In the genomic region with DNA sequence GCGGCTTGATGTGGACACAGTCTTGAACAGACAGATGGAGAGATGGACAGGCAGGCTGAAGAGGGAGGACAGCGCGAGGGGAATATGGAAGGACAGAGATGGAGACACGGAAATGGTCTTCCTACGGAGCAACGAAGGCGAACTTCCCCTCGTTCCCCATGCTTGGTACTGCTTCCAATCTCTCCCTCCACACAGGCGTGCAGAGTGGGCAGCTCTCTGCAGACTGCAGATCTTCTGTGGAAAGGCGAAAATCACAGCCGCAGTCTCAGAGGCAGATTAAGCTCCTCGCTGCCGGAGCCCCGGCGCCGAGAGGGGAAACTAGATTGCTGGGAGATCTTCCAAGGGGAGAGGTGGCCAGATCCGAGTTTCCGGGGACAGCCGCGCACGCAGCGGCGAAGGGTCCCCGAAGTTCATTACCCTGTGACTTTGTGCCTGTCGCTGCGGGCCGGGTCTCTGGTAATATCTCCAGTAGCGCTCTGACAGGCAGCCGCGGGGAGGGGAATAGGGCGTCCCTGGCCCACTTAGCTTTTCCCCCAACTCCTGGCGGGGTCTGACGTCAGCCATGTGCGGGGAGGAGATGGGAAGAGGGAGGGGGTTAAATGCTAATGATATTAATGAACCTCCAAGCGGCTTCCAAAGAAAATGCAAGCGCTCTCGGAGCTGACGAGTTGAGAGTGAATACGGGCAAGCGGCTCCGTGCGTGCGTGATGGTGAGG, we compare ENCODE assay signal across 9 mouse cellular contexts. TPM values are rescaled to one million over a fixed set of nuclear protein-coding genes. Genes with fewer than 3 reads are reported as not detected.
DNase-seq lines count a peak whose midpoint lies in the region; ATAC-seq lines count a peak whose summit lies in the region.
"Had no signal": no experiment of that assay in that cellular context is flagged by ENCODE, and none has a peak within 500 bp of the region (broad histone marks: within the 10 kb centered on the region; RNA-seq: fewer than 3 reads in every experiment).

A gene (minus strand): TSS at position 476 of the 716 bp plus-strand sequence.
A gene (plus strand): TSS at position 666 of the 716 bp plus-strand sequence.

- peaks cover 36% of the 10 kb centered on the region for H3K4me1 ChIP-seq in lung, embryonic 15.5 days
- H3K4me1 ChIP-seq in forebrain, embryonic 10.5 days: peaks cover 89% of the 10 kb centered on the region
- peaks cover 19% of the 10 kb centered on the region; the same call in 1 of the 2 replicates for H3K4me1 ChIP-seq in kidney, embryonic 14.5 days (ENCODE audit: control insufficient read depth, insufficient read depth, low read length)
- H3K4me1 ChIP-seq in limb, embryonic 11.5 days (ENCODE audit: control insufficient read depth, insufficient read depth, low read length): peaks cover 19% of the 10 kb centered on the region

- DNase-seq in lung, postnatal 4 days: no peak
- DNase-seq in forebrain, embryonic 10.5 days (ENCODE audit: extremely low spot score, low spot score): peak; percentile 88
- DNase-seq in limb, embryonic 11.5 days (ENCODE audit: low spot score): no peak
- DNase-seq in right cerebral cortex, postnatal 36 days (ENCODE audit: low spot score in 2 of 2): peak; percentile 29 to 49
- no peak for DNase-seq in natural killer cell, adult 2 months (ENCODE audit: low spot score in 2 of 2)
- DNase-seq in gastrocnemius, postnatal 10 days: no peak

- ATAC-seq in lung, embryonic 15.5 days (ENCODE audit: borderline replicate concordance, extremely low read depth, low FRiP score, low TSS enrichment): no peak
- ATAC-seq in kidney, embryonic 14.5 days (ENCODE audit: low FRiP score, low TSS enrichment): no peak
- no peak for ATAC-seq in limb, embryonic 11.5 days (ENCODE audit: insufficient number of reproducible peaks, low FRiP score, low TSS enrichment, low read depth)

- peak within 1 kb of the TSS; percentile 18 for H3K4me3 ChIP-seq in lung, embryonic 15.5 days
- H3K4me3 ChIP-seq in forebrain, embryonic 10.5 days: peak within 1 kb of the TSS; percentile 79
- H3K4me3 ChIP-seq in kidney, embryonic 14.5 days (ENCODE audit: low read length): peak within 1 kb of the TSS; percentile 24
- 0 out of 2 replicates have a peak within 1 kb of the TSS, but pooled peaks have one; percentile 5 for H3K4me3 ChIP-seq in limb, embryonic 11.5 days (ENCODE audit: low read depth, low read length)

- no peaks in the 10 kb centered on the region for H3K9me3 ChIP-seq in lung, embryonic 15.5 days
- no peaks in the 10 kb centered on the region for H3K9me3 ChIP-seq in forebrain, embryonic 10.5 days
- H3K9me3 ChIP-seq in kidney, embryonic 14.5 days (ENCODE audit: control insufficient read depth, low read length): no peaks in the 10 kb centered on the region; the same call in 1 of the 2 replicates
- H3K9me3 ChIP-seq in limb, embryonic 11.5 days (ENCODE audit: control insufficient read depth, low read length): no peaks in the 10 kb centered on the region; the same call in 1 of the 2 replicates

- no peaks in the 10 kb centered on the region for H3K36me3 ChIP-seq in lung, embryonic 15.5 days
- peaks cover 34% of the 10 kb centered on the region for H3K36me3 ChIP-seq in forebrain, embryonic 10.5 days (replicated peaks)
- no peaks in the 10 kb centered on the region for H3K36me3 ChIP-seq in kidney, embryonic 14.5 days (ENCODE audit: control insufficient read depth, insufficient read depth, low read length)
- no peaks in the 10 kb centered on the region for H3K36me3 ChIP-seq in limb, embryonic 11.5 days (ENCODE audit: control insufficient read depth, insufficient read depth, low read length)

- under 1% methylated on average over 43 of the region's 43 CpGs for WGBS in lung, embryonic 15.5 days
- under 1% methylated on average over 43 of the region's 43 CpGs for WGBS in forebrain, embryonic 10.5 days
- WGBS in kidney, embryonic 14.5 days: under 1% methylated on average over 43 of the region's 43 CpGs
- WGBS in limb, embryonic 11.5 days: under 1% methylated on average over 43 of the region's 43 CpGs

- no peak within 1 kb of the TSS for H3K9ac ChIP-seq in lung, embryonic 15.5 days
- H3K9ac ChIP-seq in kidney, embryonic 14.5 days (ENCODE audit: low read depth, low read length): no peak within 1 kb of the TSS
- H3K9ac ChIP-seq in limb, embryonic 11.5 days (ENCODE audit: low read length): no peak within 1 kb of the TSS

- no peak within 1 kb of the TSS for H3K27ac ChIP-seq in lung, embryonic 15.5 days
- H3K27ac ChIP-seq in forebrain, embryonic 10.5 days: peak within 1 kb of the TSS; percentile 97
- H3K27ac ChIP-seq in kidney, embryonic 14.5 days (ENCODE audit: low read depth, low read length): no peak within 1 kb of the TSS
- no peak within 1 kb of the TSS for H3K27ac ChIP-seq in limb, embryonic 11.5 days (replicated peaks; ENCODE audit: low read depth, low read length)

- peaks cover 97% of the 10 kb centered on the region for H3K27me3 ChIP-seq in lung, embryonic 15.5 days
- H3K27me3 ChIP-seq in forebrain, embryonic 10.5 days (ENCODE audit: poor library complexity, severe bottlenecking): peaks cover 98% of the 10 kb centered on the region
- H3K27me3 ChIP-seq in kidney, embryonic 14.5 days (ENCODE audit: control insufficient read depth, insufficient read depth, low read length): peaks cover 99% of the 10 kb centered on the region
- H3K27me3 ChIP-seq in limb, embryonic 11.5 days (ENCODE audit: control insufficient read depth, insufficient read depth, low read length): peaks cover 93% of the 10 kb centered on the region

- H3K4me2 ChIP-seq in lung, embryonic 15.5 days: peak within 1 kb of the TSS; percentile 42
- peak within 1 kb of the TSS; percentile 26; the same call in 1 of the 2 replicates for H3K4me2 ChIP-seq in kidney, embryonic 14.5 days (replicated peaks; ENCODE audit: low read depth, low read length)
- no peak within 1 kb of the TSS; the same call in 1 of the 2 replicates for H3K4me2 ChIP-seq in limb, embryonic 11.5 days (ENCODE audit: low read depth, severe bottlenecking)

RNA-seq across cellular contexts. Expression of the first gene that starts in this region (rescaled TPM):
- not detected in 2 replicates for polyA plus RNA-seq in lung, embryonic 15.5 days (2015; fragmentation: Nextera tagmentation; extraction: Ambion mirVana)
- polyA plus RNA-seq in forebrain, embryonic 10.5 days (2016; fragmentation: Nextera tagmentation; extraction: Ambion mirVana): 80.9 and 87.7 TPM in 2 replicates
- not detected in 2 replicates for polyA plus RNA-seq in kidney, embryonic 14.5 days (2014; fragmentation: Nextera tagmentation; extraction: Ambion mirVana)
- polyA plus RNA-seq in limb, embryonic 11.5 days (2014; fragmentation: Nextera tagmentation; extraction: Ambion mirVana): not detected in 2 replicates
- not detected for total RNA-seq in gastrocnemius, postnatal 10 days (2021)
- polyA plus RNA-seq: large intestine, adult 2 months had no signal

RNA-seq across cellular contexts. Expression of the second gene that starts in this region (rescaled TPM):
- 12.4 and 13.8 TPM in 2 replicates for polyA plus RNA-seq in lung, embryonic 15.5 days (2015; fragmentation: Nextera tagmentation; extraction: Ambion mirVana)
- 44.2 and 44.7 TPM in 2 replicates for polyA plus RNA-seq in forebrain, embryonic 10.5 days (2016; fragmentation: Nextera tagmentation; extraction: Ambion mirVana)
- polyA plus RNA-seq in kidney, embryonic 14.5 days (2014; fragmentation: Nextera tagmentation; extraction: Ambion mirVana): 8.5 and 12.9 TPM in 2 replicates
- 8.0 and 8.2 TPM in 2 replicates for polyA plus RNA-seq in limb, embryonic 11.5 days (2014; fragmentation: Nextera tagmentation; extraction: Ambion mirVana)
- total RNA-seq in gastrocnemius, postnatal 10 days (2021): 10 to 100 TPM in 1 of 2 experiments, 1 to 10 TPM in 1; 9.3 to 10.7 TPM

Comparison
In these comparisons a context has a peak if more than half of its experiments do, and no peak if none do; other contexts are left out.
1. RNA of the first gene that starts in this region (polyA plus RNA-seq): 80.9 to 87.7 TPM in forebrain, embryonic 10.5 days; not detected in kidney, embryonic 14.5 days, not detected in lung, embryonic 15.5 days and not detected in limb, embryonic 11.5 days; every median in the first group is over 10 times any median in the second.
2. H3K4me3 ChIP-seq: peak in every context shown above with its lines; median percentile 79 in forebrain, embryonic 10.5 days; 24 in kidney, embryonic 14.5 days; 18 in lung, embryonic 15.5 days; 5 in limb, embryonic 11.5 days.
3. DNase-seq: peak in forebrain, embryonic 10.5 days (single experiment) and right cerebral cortex, postnatal 36 days (2 of 2); none in lung, postnatal 4 days (0 of 2), limb, embryonic 11.5 days (single experiment), natural killer cell, adult 2 months (0 of 2) and gastrocnemius, postnatal 10 days (single experiment).